Mouse (Mus musculus) G1E (cell line): Measurements from ENCODE around the gene Zfp12. TPM values are rescaled to one million over a fixed set of nuclear protein-coding genes. Genes with fewer than 3 reads are reported as not detected.

Experiments
- ATAC-seq: 2 replicates; pipeline ENCODE4 v1.8.0; 2016; ENCODE audit warnings: mild to moderate bottlenecking; ENCODE audit not compliant: insufficient number of reproducible peaks, poor library complexity, low FRiP score, severe bottlenecking; ENCODE audit errors: extremely low read depth
- DNase-seq: peaks from one replicate; pipeline ENCODE4 v3.0.0; 2012; ENCODE audit warnings: low spot score
- H3K27me3 ChIP-seq: 2 replicates; pipeline ENCODE4 v1.6.1; 2012; ENCODE audit warnings: mild to moderate bottlenecking, low read length, inconsistent platforms; ENCODE audit not compliant: insufficient read depth
- H3K36me3 ChIP-seq: replicated peaks from 2 replicates; pipeline ENCODE3; 2012; ENCODE audit warnings: mild to moderate bottlenecking, inconsistent platforms
- H3K4me1 ChIP-seq: 2 replicates; pipeline ENCODE4 v1.6.1; 2012; ENCODE audit warnings: low read depth, low read length, inconsistent platforms, mixed read lengths; ENCODE audit not compliant: insufficient read depth
- H3K4me3 ChIP-seq: 2 replicates; pipeline ENCODE4 v1.5.1; 2012; ENCODE audit warnings: low read depth, mild to moderate bottlenecking, inconsistent platforms, low read length, moderate library complexity, mixed read lengths
- H3K9me3 ChIP-seq: replicated peaks from 2 replicates; pipeline ENCODE4 v1.6.1; 2012; ENCODE audit warnings: inconsistent platforms
- CTCF ChIP-seq: IDR thresholded peaks from 2 replicates; pipeline ENCODE4 v1.5.1; 2012; ENCODE audit warnings: low read depth, low read length, inconsistent platforms, mixed read lengths
- GATA1 ChIP-seq: IDR thresholded peaks from 2 replicates; pipeline ENCODE4 v1.6.1; 2012; ENCODE audit warnings: borderline replicate concordance, low read length, inconsistent platforms, mixed read lengths
- GATA2 ChIP-seq: IDR thresholded peaks from 2 replicates; pipeline ENCODE4 v1.6.1; 2012; ENCODE audit warnings: low read depth, low read length, inconsistent platforms, borderline replicate concordance
- POLR2AphosphoS5 ChIP-seq: IDR thresholded peaks from 2 replicates; pipeline ENCODE4 v1.6.1; 2012; ENCODE audit warnings: low read depth, low read length, inconsistent platforms; ENCODE audit not compliant: insufficient replicate concordance
- TAL1 ChIP-seq: conservative IDR thresholded peaks from 2 replicates; pipeline ENCODE4 v1.6.1; 2012; ENCODE audit warnings: low read depth, low read length, inconsistent platforms, mixed read lengths
- polyA plus RNA-seq: library from polyadenylated mRNA; stranded (reverse); fragments of >175 nt; gene quantifications from 2 replicates; pipeline ENCODE4 v1.2.3, GENCODE M21; 2012
- total RNA-seq, 2 experiments: library from RNA; stranded (forward) in 1 of 2; stranded (reverse) in 1 of 2; fragments of 200-1000 nt in 1 of 2; fragments of >200 nt in 1 of 2; fragmentation: Nextera tagmentation in 1 of 2; gene quantifications; 2 replicates each; pipeline ENCODE4 v1.2.3; 2014 to 2017

Zfp12 gene
- total and polyA plus RNA-seq, 3 experiments: 4.2 to 22.3 (median 21.4) TPM

GRCm38 (mm10) chr5:143213832-143214231 lies 21.1 kb upstream of the Zfp12 start:
- no peak for ATAC-seq
- H3K4me1 ChIP-seq: 0 out of 2 replicates have a peak, but pooled peaks cover 3% of the 10 kb centered on the region
- no peak for DNase-seq
- H3K36me3 ChIP-seq: no peaks in the 10 kb centered on the region
- no peak overlapping the region for H3K4me3 ChIP-seq
- H3K9me3 ChIP-seq: peaks cover 2% of the 10 kb centered on the region
- TF ChIP-seq TAL1: no peak
- TF ChIP-seq GATA2: no peak
- no peak for TF ChIP-seq GATA1
- TF ChIP-seq CTCF: no peak
- no peak for TF ChIP-seq POLR2AphosphoS5
- peaks cover 7% of the 10 kb centered on the region for H3K27me3 ChIP-seq

- no peak for DNase-seq
- no peak for TF ChIP-seq POLR2AphosphoS5
- no peak for TF ChIP-seq CTCF
- no peak for TF ChIP-seq GATA1
- TF ChIP-seq GATA2: no peak
- TF ChIP-seq TAL1: no peak
- peaks cover 19% of the 10 kb centered on the region for H3K27me3 ChIP-seq
These were observed 14.0 kb upstream of the Zfp12 start for GRCm38 (mm10) chr5:143220996-143221395.

GRCm38 (mm10) chr5:143222287-143222686 lies 12.7 kb upstream of the Zfp12 start:
- 0 out of 2 replicates have a peak, but pooled peaks cover 3% of the 10 kb centered on the region for H3K4me1 ChIP-seq
- H3K36me3 ChIP-seq: no peaks in the 10 kb centered on the region
- H3K4me3 ChIP-seq: no peak overlapping the region
- peaks cover 28% of the 10 kb centered on the region for H3K27me3 ChIP-seq
- no peak for ATAC-seq
- no peak for DNase-seq
- no peaks in the 10 kb centered on the region for H3K9me3 ChIP-seq
- TF ChIP-seq GATA1 (no peak), TAL1 (no peak), GATA2 (no peak), CTCF (no peak), POLR2AphosphoS5 (no peak)

More at GRCm38 (mm10) chr5:143220996-143221395, 14.0 kb upstream of the Zfp12 start:
- ATAC-seq: no peak
- H3K4me3 ChIP-seq: no peak overlapping the region
- no peaks in the 10 kb centered on the region for H3K9me3 ChIP-seq
- H3K36me3 ChIP-seq: no peaks in the 10 kb centered on the region
- H3K4me1 ChIP-seq: 0 out of 2 replicates have a peak, but pooled peaks cover 3% of the 10 kb centered on the region

GRCm38 (mm10) chr5:143226790-143227189 lies 8.2 kb upstream of the Zfp12 start, which contains the start of gene Spdye4a:
Gene Spdye4a, minus strand, starts transcription at chr5:143226890.
- Histone ChIP-seq H3K27me3 (peaks cover 39% of the 10 kb centered on the region), H3K4me1 (no peaks in the 10 kb centered on the region), H3K4me3 (no peak within 1 kb of the TSS), H3K36me3 (no peaks in the 10 kb centered on the region), H3K9me3 (no peaks in the 10 kb centered on the region; the same call in 1 of the 2 replicates)
- no peak for TF ChIP-seq CTCF
- TF ChIP-seq GATA1: no peak
- TF ChIP-seq POLR2AphosphoS5: no peak
- TF ChIP-seq TAL1: no peak
- no peak for TF ChIP-seq GATA2
- no peak for DNase-seq
- ATAC-seq: no peak

- DNase-seq: no peak
- no peak for ATAC-seq
- H3K9me3 ChIP-seq: no peaks in the 10 kb centered on the region
- peaks cover 45% of the 10 kb centered on the region for H3K36me3 ChIP-seq
- no peaks in the 10 kb centered on the region for H3K27me3 ChIP-seq
- TF ChIP-seq POLR2AphosphoS5 (no peak), GATA1 (no peak), GATA2 (no peak), TAL1 (no peak), CTCF (no peak)
- peak overlapping the region; percentile 80 for H3K4me3 ChIP-seq
- H3K4me1 ChIP-seq: peaks cover 26% of the 10 kb centered on the region
These were observed 1.1 kb downstream of the Zfp12 start for GRCm38 (mm10) chr5:143236036-143236435.

- no peak for ATAC-seq
- DNase-seq: no peak
- TF ChIP-seq CTCF: no peak
- TF ChIP-seq TAL1: no peak
- TF ChIP-seq POLR2AphosphoS5: no peak
- no peak for TF ChIP-seq GATA2
- no peak for TF ChIP-seq GATA1
- Histone ChIP-seq H3K36me3 (peaks cover 97% of the 10 kb centered on the region), H3K4me1 (no peaks in the 10 kb centered on the region), H3K27me3 (peaks cover 6% of the 10 kb centered on the region; the same call in 1 of the 2 replicates), H3K9me3 (peaks cover 32% of the 10 kb centered on the region), H3K4me3 (peak overlapping the region; percentile 13; the same call in 1 of the 2 replicates)
These were observed 10.0 kb downstream of the Zfp12 start for GRCm38 (mm10) chr5:143244926-143245325.
